Mouse (Mus musculus): ENCODE results near the gene Dis3. TPM values are rescaled to one million over a fixed set of nuclear protein-coding genes. Genes with fewer than 3 reads are reported as not detected.

The Dis3 gene
- polyA plus RNA-seq, 1 experiment from 2014 or later: 31.9 TPM

- 89% methylated on average over 5 of the region's 5 CpGs for WGBS
These were observed 68.2 kb downstream of the Dis3 start for GRCm38 (mm10) chr14:99031337-99031873.

GRCm38 (mm10) chr14:99029987-99030386, 69.6 kb downstream of the Dis3 start:
- Histone ChIP-seq H3K4me2 (replicated peaks) (no peak overlapping the region), H3K4me1 (replicated peaks) (no peaks in the 10 kb centered on the region), H3K36me3 (no peaks in the 10 kb centered on the region), H3K27ac (no peak overlapping the region), H3K27me3 (replicated peaks) (no peaks in the 10 kb centered on the region), H3K9me3 (no peaks in the 10 kb centered on the region), H3K9ac (no peak overlapping the region), H3K4me3 (replicated peaks) (no peak overlapping the region)
- WGBS: 68% methylated on average over 5 of the region's 5 CpGs
- no peak for ATAC-seq

More at GRCm38 (mm10) chr14:99031337-99031873, 68.2 kb downstream of the Dis3 start:
- Histone ChIP-seq H3K4me3 (replicated peaks) (no peak overlapping the region), H3K4me1 (replicated peaks) (no peaks in the 10 kb centered on the region), H3K9me3 (no peaks in the 10 kb centered on the region), H3K4me2 (replicated peaks) (no peak overlapping the region), H3K36me3 (no peaks in the 10 kb centered on the region), H3K9ac (no peak overlapping the region), H3K27ac (no peak overlapping the region), H3K27me3 (replicated peaks) (no peaks in the 10 kb centered on the region)
- peak; percentile 57 for ATAC-seq

Other genes starting within 250 kb of the Dis3 start
- gene Rpl36a-ps1, start 105.5 kb downstream of the Dis3 start, polyA plus RNA-seq (2015; fragmentation: Nextera tagmentation; extraction: Ambion mirVana): 0.96 and 1.6 TPM in 2 replicates
- gene Mzt1, start 53.6 kb downstream of the Dis3 start, polyA plus RNA-seq (2015; fragmentation: Nextera tagmentation; extraction: Ambion mirVana): 60.8 and 70.6 TPM in 2 replicates
- 61.2 and 61.8 TPM in 2 replicates for gene Bora, start 53.5 kb downstream of the Dis3 start, polyA plus RNA-seq (2015; fragmentation: Nextera tagmentation; extraction: Ambion mirVana)
- gene Pibf1, start 346 bp downstream of the Dis3 start, polyA plus RNA-seq (2015; fragmentation: Nextera tagmentation; extraction: Ambion mirVana): 15.6 and 17.0 TPM in 2 replicates
- gene Klf5, start 198.9 kb upstream of the Dis3 start, polyA plus RNA-seq (2015; fragmentation: Nextera tagmentation; extraction: Ambion mirVana): 95.8 and 112 TPM in 2 replicates

Data from intestine, embryonic 15.5 days (tissue).